24 mouse cellular contexts compared by ENCODE assay signal in the genomic region with DNA sequence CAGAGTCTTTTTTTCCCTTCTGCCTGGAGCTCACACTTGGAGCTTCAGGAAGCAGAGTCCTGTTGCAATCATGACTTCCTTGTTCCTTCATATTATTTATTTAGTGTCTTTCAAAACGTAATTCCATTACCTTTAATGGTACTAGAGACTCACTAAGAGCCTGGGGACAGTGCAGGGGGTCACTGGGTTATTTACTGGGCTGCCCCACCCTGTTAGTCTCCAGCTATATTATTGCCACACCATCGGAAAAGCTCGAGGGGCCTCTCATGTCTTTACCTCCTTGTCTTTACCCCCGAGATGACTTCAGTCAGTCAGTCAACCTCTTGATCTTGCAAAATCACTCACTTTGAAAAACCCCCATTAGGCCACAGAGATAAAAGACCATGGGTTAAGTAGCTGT. TPM values are rescaled to one million over a fixed set of nuclear protein-coding genes. Genes with fewer than 3 reads are reported as not detected.
DNase-seq lines count a peak whose midpoint lies in the region; ATAC-seq and TF ChIP-seq lines count a peak whose summit lies in the region.
"Had no signal": no experiment of that assay in that cellular context is flagged by ENCODE, and none has a peak within 500 bp of the region (broad histone marks: within the 10 kb centered on the region; RNA-seq: fewer than 3 reads in every experiment).

No protein-coding gene starts in this region.

- TF ChIP-seq POLR2A in lung, adult 2 months (IDR thresholded peaks at IDR 0.05; ENCODE audit: borderline replicate concordance, extremely low read depth, low read depth, low read length): no peak

- DNase-seq in lung, adult 2 months: peak; percentile 46
- DNase-seq in lung, postnatal 0 days (ENCODE audit: low spot score): peak; percentile 88
- DNase-seq in lung, postnatal 25 days (ENCODE audit: low spot score): peak; percentile 81
- no peak for DNase-seq in layer of hippocampus, postnatal 14 days (ENCODE audit: low spot score in 2 of 2)
- DNase-seq in layer of hippocampus, adult 2 months (ENCODE audit: low spot score in 2 of 2): no peak
- DNase-seq in left cerebral cortex, adult 2 months (ENCODE audit: extremely low spot score in 1 of 2, low spot score in 2 of 2): no peak
- DNase-seq: adrenal gland, adult 2 months; adrenal gland, postnatal 14 days; cerebellum, adult 11 months; cerebellum, adult 2 months; cerebellum, postnatal 10 days; cerebellum, postnatal 36 days; embryo, embryonic 11 days; gastrocnemius, postnatal 25 days; heart, adult 18-20 months had no signal

- WGBS in lung, adult 2 months: 37% methylated on average over 4 of the region's 4 CpGs
- 26% methylated on average over 4 of the region's 4 CpGs for WGBS in lung, postnatal 0 days

- TF ChIP-seq EP300 in lung, postnatal 0 days (IDR thresholded peaks at IDR 0.05): peak; percentile 95

- no peaks in the 10 kb centered on the region for H3K36me3 ChIP-seq in lung, postnatal 0 days (ENCODE audit: insufficient read depth, low read length)
- H3K36me3 ChIP-seq: forebrain, embryonic 12.5 days; forebrain, embryonic 15.5 days; hindbrain, embryonic 12.5 days; hindbrain, embryonic 15.5 days had no signal

- H3K9ac ChIP-seq in lung, postnatal 0 days (replicated peaks; ENCODE audit: low read depth): no peak overlapping the region
- H3K9ac ChIP-seq: embryonic facial prominence, embryonic 13.5 days; forebrain, embryonic 12.5 days; forebrain, embryonic 15.5 days; hindbrain, embryonic 12.5 days; hindbrain, embryonic 15.5 days had no signal

- no peak overlapping the region for H3K4me3 ChIP-seq in lung, adult 2 months (replicated peaks; ENCODE audit: extremely low read depth, low read depth, low read length)
- no peak overlapping the region for H3K4me3 ChIP-seq in lung, postnatal 0 days (ENCODE audit: low read depth, low read length)
- H3K4me3 ChIP-seq in layer of hippocampus, adult 2 months: no peak overlapping the region
- H3K4me3 ChIP-seq in left cerebral cortex, adult 2 months: no peak overlapping the region
- H3K4me3 ChIP-seq: embryonic facial prominence, embryonic 10.5 days; embryonic facial prominence, embryonic 13.5 days; erythroblast, embryonic 14.5 days; forebrain, embryonic 12.5 days; forebrain, embryonic 15.5 days; hindbrain, embryonic 12.5 days; hindbrain, embryonic 15.5 days had no signal

- intact Hi-C loops in left cerebral cortex, adult 2 months (cut with DNase I): no loop called here

- H3K4me1 ChIP-seq in lung, adult 2 months (ENCODE audit: control insufficient read depth, insufficient read depth, low read length): 0 out of 2 replicates have a peak, but pooled peaks cover 2% of the 10 kb centered on the region
- H3K4me1 ChIP-seq in lung, postnatal 0 days (ENCODE audit: insufficient read depth, low read depth, low read length): peaks cover 18% of the 10 kb centered on the region; the same call in 1 of the 2 replicates
- H3K4me1 ChIP-seq: forebrain, embryonic 15.5 days; hindbrain, embryonic 15.5 days had no signal

- TF ChIP-seq CTCF in lung, adult 2 months (IDR thresholded peaks at IDR 0.05; ENCODE audit: insufficient read depth, low read length): no peak
- no peak for TF ChIP-seq CTCF in lung, postnatal 0 days (IDR thresholded peaks at IDR 0.05)
- TF ChIP-seq CTCF in layer of hippocampus, adult 2 months (conservative IDR thresholded peaks at IDR 0.05): no peak
- TF ChIP-seq CTCF in left cerebral cortex, adult 2 months (IDR thresholded peaks at IDR 0.05): no peak

- peak overlapping the region; percentile 81 for H3K27ac ChIP-seq in lung, postnatal 0 days (ENCODE audit: low read length)
- H3K27ac ChIP-seq in layer of hippocampus, adult 2 months: no peak overlapping the region
- no peak overlapping the region for H3K27ac ChIP-seq in left cerebral cortex, adult 2 months
- H3K27ac ChIP-seq: forebrain, embryonic 12.5 days; forebrain, embryonic 15.5 days; hindbrain, embryonic 12.5 days; hindbrain, embryonic 15.5 days had no signal

- H3K4me2 ChIP-seq in lung, postnatal 0 days (replicated peaks; ENCODE audit: low read depth, low read length): no peak overlapping the region
- H3K4me2 ChIP-seq: embryonic facial prominence, embryonic 13.5 days; forebrain, embryonic 12.5 days; forebrain, embryonic 15.5 days; hindbrain, embryonic 12.5 days; hindbrain, embryonic 15.5 days had no signal

- ATAC-seq in lung, postnatal 0 days: peak; percentile 76
- ATAC-seq: CD4-positive, CD25-positive, alpha-beta regulatory T cell, adult 4 months; forebrain, embryonic 15.5 days had no signal

- no peaks in the 10 kb centered on the region for H3K27me3 ChIP-seq in lung, postnatal 0 days (replicated peaks; ENCODE audit: insufficient read depth, low read length)
- H3K27me3 ChIP-seq: embryonic facial prominence, embryonic 13.5 days; forebrain, embryonic 12.5 days; forebrain, embryonic 15.5 days; hindbrain, embryonic 12.5 days; hindbrain, embryonic 15.5 days had no signal

- no peaks in the 10 kb centered on the region for H3K9me3 ChIP-seq in lung, postnatal 0 days (ENCODE audit: low read length)
- H3K9me3 ChIP-seq: embryonic facial prominence, embryonic 13.5 days; forebrain, embryonic 12.5 days; forebrain, embryonic 15.5 days; hindbrain, embryonic 12.5 days; hindbrain, embryonic 15.5 days had no signal

RNA-seq across cellular contexts. Expression of gene Itga9, which starts 44.5 kb away (rescaled TPM):
- 54.0 and 66.2 TPM in 2 replicates for polyA plus RNA-seq in lung, adult 2 months (2012; rRNA removed)
- 22.0 and 24.2 TPM in 2 replicates for polyA plus RNA-seq in lung, postnatal 0 days (2015; fragmentation: Nextera tagmentation; extraction: Ambion mirVana)
- 10 to 100 TPM in 1 of 2 experiments, 1 to 10 TPM in 1; 6.1 to 11.2 TPM for total RNA-seq in layer of hippocampus, postnatal 14 days (2021)
- 1 to 10 TPM; 3.6 to 4.7 TPM for total RNA-seq in layer of hippocampus, adult 2 months (2021)
- 1 to 10 TPM; 8.2 to 8.3 TPM for total RNA-seq in left cerebral cortex, adult 2 months (2021)
- polyA plus RNA-seq: C2C12 had no signal

Comparison
In these comparisons a context has a peak if more than half of its experiments do, and no peak if none do; other contexts are left out.
1. DNase-seq: peak in lung, adult 2 months (single experiment), lung, postnatal 0 days (single experiment) and lung, postnatal 25 days (single experiment); none in layer of hippocampus, postnatal 14 days (0 of 2), layer of hippocampus, adult 2 months (0 of 2) and left cerebral cortex, adult 2 months (0 of 2).